Mouse (Mus musculus) liver, adult (tissue): ENCODE data around the gene Stra6l.

Source experiments
- GATA4 ChIP-seq: IDR thresholded peaks from 2 replicates; pipeline ENCODE4 v1.6.1; 2014; ENCODE audit warnings: mild to moderate bottlenecking, low read length; ENCODE audit not compliant: insufficient replicate concordance

The Stra6l gene

DNA sequence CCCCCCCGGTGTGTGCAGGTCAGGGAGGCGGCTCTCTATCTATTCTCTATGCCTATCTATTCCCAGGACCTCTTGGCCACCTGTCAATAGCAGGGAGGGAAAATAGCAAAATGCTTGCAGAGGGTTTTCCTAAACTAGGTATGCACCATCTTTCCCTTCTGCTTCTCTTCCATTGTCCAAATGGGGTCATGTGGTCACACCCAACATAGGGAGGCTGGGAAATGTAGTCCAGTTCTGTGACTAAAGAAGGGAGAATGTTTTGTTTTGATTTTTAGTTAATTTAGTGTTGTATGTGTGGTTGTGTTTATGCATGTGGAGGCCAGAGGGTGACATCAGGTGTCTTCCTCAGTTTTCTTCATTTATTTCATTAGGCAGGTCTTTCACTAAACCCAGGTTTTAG lies 23.7 kb downstream of the Stra6l start:
- TF ChIP-seq GATA4: no peak

DNA sequence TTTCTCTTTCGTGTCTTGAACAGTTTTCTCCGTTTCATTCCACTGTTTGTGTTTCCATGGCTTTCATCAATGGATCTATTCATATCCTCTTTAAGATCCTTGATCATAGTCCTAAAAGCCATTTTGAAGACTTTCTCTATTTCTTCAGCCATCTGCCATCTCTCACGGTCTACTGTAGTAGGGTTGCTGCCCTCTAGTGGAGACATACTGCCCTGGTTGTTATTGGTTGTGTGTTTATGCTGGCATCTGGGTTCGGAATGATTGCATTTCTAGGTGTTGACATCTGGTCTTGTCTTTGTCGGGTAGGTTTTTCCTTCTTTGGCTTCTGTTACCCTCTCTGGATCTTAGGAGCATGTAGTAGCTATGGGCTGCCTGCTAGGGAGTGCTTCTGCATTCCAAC lies 30.5 kb downstream of the Stra6l start:
- TF ChIP-seq GATA4: no peak

DNA sequence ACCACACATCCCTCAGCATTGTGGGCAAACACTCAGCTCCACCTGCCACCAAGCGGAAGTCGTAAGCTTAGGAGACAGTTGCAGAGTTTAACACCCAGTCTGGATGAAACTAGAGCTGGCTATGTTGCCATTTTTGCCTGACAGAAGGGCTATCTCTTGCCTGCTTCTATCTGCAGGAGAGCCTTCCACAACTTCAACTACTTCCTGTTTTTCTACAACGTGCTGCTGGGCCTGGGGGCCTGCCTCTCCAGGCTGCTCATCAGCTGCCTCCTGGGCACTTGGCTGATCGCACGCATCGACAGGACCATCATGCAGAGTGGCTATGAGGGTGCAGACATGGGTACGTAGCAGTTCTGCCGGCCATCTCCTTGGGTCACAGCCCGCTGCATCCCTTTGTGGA lies 34.1 kb downstream of the Stra6l start:
- no peak for TF ChIP-seq GATA4

DNA sequence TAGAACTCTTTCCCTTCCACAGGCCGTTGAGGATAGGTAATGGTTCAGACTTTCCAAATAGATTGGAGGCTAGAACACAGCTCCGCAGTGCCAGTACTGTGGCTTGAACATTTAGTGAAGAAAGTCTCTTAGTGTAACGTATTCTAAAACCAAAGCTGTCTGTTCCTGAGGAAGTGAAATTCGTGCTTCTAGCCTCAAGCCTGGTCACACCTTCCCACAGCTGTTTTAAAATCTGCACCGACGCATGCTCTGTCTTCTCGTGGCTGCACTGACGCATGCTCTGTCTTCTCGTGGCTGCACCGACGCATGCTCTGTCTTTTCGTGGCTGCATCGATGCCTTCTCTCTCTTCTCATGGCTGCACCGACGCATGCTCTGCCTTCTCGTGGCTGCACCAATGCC lies 34.8 kb downstream of the Stra6l start:
- no peak for TF ChIP-seq GATA4

DNA sequence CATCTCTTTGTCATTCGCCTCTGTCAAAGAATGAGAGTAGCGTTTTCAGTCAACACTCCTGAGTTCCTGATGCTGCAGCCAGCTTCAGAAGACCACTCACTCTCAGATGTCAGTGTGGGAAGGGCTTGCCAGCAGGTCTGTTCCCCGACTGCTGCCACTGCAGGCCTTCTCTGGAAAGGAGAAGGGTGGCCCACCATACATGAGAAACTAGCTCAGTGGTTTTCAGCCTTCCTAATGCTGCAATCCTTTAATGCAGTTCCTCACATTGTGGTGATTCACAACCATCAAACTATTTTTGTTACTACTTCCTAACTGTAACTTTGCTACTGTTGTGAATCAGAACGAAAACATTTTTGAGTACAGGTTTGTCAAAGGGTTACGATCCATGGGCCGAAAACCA lies 41.0 kb downstream of the Stra6l start:
- TF ChIP-seq GATA4: no peak

DNA sequence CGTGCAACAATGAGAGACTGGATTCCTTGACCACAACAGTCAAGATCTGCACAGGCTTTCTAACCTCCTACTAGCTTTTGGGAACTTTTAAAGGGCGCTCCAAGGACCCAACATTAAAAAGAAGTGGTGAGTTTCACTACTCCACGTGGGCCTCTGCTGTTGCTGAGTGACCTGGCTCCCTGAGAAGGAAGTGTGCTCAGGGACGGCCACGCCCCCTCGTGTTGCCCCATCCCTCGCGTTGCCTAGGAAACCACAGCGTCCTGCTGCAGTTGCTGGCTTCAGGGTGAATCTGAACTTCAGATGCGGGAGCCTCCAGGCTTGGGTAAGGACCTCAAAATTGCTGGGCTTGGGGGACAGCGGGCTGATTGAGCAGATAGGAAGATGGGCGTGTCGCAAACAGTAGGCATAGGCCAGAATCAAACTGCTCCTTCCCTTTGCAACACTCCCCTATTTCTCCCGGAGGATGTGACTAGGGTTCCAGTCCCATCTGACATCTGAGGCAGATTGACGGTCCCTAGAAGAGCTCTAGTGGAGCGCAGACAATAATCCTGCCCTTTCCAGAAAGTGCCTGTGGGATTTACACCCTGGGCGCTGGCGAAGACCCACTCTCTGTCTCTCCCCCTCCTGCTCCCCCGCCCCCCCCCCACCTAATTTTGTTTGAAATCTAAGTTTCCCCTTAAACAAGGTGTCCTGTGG lies 41.8 kb downstream of the Stra6l start, which contains the start of gene Ccdc180:
Ccdc180 (plus strand) TSS at position 238 of the 696 bp plus-strand sequence.
- TF ChIP-seq GATA4: no peak

DNA sequence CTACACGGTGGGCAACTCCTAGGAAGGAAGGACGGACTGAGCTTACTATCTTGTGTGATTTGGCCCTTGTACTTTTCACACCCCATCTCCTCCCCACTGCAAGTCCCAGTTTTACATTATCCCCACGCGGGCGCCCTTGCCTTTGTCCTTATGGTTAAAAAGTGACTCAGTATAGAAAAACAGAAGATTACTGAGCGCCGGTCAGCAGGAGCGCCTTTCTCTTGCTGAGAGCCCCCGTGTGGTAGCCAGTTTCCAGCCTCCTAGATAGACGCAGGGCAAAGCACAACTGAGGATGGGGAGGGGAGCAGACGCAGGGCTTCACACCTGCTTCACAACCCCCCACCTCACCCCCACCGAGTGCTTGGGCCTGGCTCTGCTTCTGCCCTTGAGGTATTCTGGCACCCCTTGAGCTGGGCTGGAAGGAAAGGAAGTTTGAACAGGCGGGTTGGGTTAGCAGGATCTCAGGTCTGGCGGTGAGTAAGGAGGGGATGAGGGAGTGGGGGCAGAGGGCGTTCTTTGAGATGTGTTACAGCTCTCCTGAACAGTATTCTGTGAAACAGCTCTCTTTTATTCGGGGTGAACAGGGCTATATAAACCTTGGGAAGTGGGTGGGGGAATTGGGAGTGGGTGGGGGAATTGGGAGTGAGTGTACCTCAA lies 48.1 kb downstream of the Stra6l start:
- TF ChIP-seq GATA4: no peak

DNA sequence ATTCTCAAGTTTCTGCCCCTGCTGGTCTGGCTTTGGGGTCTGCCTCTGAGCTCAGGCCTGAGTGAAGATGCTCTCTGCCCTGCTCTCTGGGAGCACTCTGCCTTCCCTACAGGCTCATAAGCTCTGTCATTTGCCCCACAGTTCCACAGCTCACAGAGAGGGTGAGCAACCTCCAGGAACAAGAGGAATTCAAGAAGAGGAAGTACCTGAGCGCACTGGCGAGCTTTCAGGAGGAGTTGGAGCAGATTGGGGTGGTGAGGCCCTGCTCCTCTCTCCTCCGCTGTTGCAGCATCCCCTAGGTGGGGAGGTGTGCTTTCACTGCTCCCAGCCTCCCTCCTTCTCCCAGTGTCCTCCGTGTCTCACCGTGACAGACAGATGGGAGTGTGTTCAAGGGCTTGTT lies 49.9 kb downstream of the Stra6l start:
- no peak for TF ChIP-seq GATA4

DNA sequence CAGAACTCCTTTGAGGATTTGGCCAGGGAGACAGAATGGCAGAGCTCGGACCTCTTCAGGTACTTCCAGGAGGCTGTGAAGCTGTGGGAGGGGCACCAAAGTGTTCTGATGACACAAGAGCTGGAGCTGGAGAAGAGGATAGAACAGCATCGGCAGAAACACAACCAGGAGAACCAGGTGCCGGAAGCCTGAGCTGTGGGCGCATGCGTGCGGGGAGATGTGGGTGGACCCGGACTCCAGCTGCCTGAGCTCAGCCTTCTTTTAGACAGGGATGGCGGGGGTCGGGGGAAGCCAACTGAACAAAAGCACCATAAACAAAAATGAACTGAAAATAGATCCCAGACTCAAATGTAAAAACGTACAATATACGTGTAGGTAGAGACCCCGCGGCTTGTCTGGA lies 60.8 kb downstream of the Stra6l start:
- TF ChIP-seq GATA4: no peak

DNA sequence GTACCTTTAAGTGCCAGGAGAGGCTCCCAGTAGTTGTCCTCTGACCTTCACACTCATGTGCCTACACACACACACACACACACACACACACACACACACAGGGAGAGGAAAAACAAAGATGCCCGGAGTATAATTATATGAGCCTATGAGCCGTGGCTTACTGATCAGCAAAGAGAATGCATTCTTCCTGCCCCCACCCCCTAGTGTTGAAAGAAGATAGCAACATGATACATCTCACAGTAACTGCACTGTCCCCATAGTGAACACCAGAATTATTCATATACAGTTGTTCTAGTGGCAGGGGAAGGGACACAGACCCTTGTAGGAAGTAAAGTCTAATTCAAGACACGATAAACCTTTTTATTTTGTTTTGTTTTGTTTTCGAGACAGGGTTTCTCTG lies 61.5 kb downstream of the Stra6l start:
- no peak for TF ChIP-seq GATA4

DNA sequence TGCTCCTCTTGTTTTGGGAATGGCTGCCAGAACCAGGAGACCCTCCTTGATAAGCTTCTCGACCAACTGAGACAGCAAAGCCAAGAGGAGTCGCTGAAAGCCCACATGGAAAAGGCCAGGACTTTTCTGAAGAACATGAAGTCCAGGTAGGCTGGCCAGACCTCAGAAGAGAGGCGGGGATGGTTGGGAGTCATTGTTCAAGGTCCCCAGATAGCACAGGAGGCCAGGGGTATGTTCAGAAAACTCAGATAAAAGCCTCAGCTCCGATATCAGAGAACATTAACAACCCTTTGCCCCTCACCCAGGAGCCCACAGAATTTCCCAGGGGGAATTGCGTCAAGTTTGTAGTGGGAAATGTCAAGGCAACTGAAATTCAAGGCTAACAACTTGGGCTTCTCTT lies 62.8 kb downstream of the Stra6l start:
- TF ChIP-seq GATA4: no peak

DNA sequence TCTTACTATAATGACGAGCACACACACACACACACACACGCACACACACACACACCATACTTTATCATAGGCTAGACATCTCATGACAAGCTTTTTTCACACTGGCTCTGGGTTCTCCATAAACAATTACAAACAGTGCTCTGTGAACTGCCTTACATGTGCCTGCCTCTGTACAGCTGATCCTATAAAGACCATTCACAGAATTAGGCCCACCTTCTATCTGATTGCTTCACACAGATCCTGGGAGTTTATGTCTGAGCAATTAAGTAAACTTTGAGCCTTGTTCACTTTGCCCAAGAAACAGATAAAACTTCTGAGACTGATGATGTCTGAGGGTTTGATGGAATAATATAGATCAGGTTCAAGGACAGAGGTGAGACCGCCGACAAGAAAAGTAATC lies 63.4 kb downstream of the Stra6l start:
- no peak for TF ChIP-seq GATA4

DNA sequence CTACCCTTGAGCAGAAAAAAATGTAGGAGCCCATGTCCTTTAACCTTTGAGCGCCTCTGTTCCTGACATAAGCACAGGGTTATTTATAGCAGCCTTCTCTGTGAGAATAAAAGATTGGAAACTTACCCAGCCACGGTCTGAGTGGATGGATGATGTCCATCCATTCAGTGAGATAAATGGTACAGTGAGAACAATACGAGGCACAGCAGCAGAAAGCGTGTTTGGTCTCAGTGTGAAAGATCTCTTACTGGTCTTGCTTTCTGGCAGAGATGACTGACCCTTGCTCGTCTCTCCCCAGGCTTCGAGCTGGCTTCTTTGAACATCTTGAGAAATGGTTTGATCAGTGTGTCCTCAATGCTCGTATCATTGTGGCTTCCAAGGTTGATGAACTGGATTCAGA lies 68.6 kb downstream of the Stra6l start:
- TF ChIP-seq GATA4: no peak

DNA sequence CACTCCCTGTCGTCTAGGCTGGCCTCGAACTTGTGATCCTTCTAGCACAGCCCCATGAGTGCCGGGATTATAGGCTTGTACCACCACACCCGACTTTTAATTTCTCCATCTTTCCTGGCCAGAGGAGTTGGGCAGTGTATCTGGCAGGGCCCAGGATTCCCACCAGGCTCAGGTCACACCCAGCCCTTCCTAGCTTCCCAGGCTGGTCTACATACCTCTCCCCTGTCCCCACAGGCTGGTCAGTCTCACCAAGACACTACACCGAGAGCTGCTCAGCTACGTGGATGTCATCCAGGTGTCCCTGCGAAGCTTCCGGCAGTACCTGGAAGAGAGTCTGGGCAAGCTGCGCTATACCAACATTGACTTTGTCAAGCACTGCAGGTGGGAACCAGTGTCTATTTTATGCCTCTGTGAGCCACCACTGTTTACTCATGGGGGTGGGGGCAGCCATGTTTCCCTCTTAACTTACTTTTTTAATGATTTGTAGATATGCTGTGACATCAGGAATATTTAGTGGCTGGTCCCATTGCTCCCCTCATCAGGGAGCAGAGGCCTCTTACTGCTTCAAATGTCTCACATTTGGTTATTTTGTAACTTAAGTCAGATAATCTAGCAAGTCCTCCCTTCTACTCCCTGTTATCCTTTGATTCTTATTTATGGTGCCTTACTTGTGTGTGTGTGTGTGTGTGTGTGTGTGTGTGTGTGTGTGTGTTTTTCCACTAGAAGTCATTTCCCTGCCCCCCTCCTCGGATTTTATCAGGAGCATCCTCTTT lies 73.4 kb downstream of the Stra6l start:
- TF ChIP-seq GATA4: no peak

DNA sequence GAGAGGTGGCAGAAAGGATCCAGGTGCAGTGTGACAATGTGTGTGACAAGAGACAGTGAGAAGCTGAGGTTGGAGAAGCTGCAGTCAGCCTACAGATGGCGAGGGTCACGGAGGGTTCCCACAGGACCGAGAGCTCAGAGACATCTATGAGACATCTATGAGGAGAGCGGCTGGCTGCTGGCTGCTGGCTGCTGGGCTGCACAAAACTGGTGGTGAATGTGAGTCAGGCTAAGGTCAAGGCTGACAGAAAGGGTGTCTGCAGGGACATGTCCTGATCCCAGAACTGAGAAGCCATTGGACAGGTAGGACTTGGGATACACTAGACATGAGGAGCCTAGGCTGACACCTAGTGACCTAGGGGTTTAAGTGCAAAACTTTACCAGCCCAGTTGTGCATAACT lies 75.5 kb downstream of the Stra6l start:
- TF ChIP-seq GATA4: no peak

DNA sequence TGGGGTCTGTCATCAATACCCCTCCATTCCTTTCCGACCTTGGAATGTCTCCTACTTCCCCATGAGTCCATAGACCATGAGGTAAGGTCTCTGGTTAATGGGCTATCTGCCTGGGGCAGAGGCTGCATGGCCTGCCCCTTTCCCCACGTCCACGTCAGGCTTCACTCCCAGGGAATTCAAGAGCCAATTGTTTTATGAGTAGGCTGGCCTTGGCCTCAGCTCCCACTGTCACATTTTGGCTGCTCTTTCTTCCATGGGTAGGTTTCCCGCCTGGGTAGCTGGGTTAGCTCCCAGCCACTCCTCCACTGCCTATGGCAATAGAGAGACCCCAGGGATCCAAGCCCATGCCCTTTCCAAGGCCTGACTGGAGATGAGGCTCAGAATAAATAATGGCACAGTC lies 80.1 kb downstream of the Stra6l start:
- TF ChIP-seq GATA4: no peak
